Mouse (Mus musculus) thymus, adult 2 months (tissue): ENCODE data around the gene Esm1. TPM values are rescaled to one million over a fixed set of nuclear protein-coding genes. Genes with fewer than 3 reads are reported as not detected.
A peak's percentile ranks its signal among the peaks of the same experiment; 100 is the strongest.

Experiments used
- DNase-seq: peaks from one replicate; pipeline ENCODE4 v3.0.0; 2021
- H3K27ac ChIP-seq: fragments of 200-500 bp; 2 replicates; pipeline ENCODE4 v1.5.1; 2012; ENCODE audit warnings: low read length, control low read depth; ENCODE audit not compliant: control insufficient read depth, insufficient read depth
- H3K27me3 ChIP-seq: fragments of 200-500 bp; 2 replicates; pipeline ENCODE4 v1.6.1; 2012; ENCODE audit warnings: mild to moderate bottlenecking, low read length, moderate library complexity, mixed read lengths; ENCODE audit not compliant: control insufficient read depth, insufficient read depth
- H3K36me3 ChIP-seq: fragments of 200-500 bp; 2 replicates; pipeline ENCODE4 v1.6.1; 2012; ENCODE audit warnings: mild to moderate bottlenecking, low read length, moderate library complexity; ENCODE audit not compliant: control insufficient read depth, insufficient read depth
- H3K4me1 ChIP-seq: fragments of 200-500 bp; replicated peaks from 2 replicates; pipeline ENCODE4 v1.6.1; 2012; ENCODE audit warnings: low read length; ENCODE audit not compliant: control insufficient read depth, insufficient read depth
- H3K4me3 ChIP-seq: fragments of 200-500 bp; 2 replicates; pipeline ENCODE4 v1.5.1; 2012; ENCODE audit warnings: mild to moderate bottlenecking, low read length, control low read depth, moderate library complexity; ENCODE audit not compliant: control insufficient read depth, insufficient read depth
- CTCF ChIP-seq: fragments of 200-500 bp; IDR thresholded peaks from 2 replicates; pipeline ENCODE4 v1.5.1; 2012; ENCODE audit warnings: mild to moderate bottlenecking, control low read depth, low read length, moderate library complexity, borderline replicate concordance; ENCODE audit not compliant: control insufficient read depth, poor library complexity, insufficient read depth; ENCODE audit errors: extremely low read depth
- POLR2A ChIP-seq: fragments of 200-500 bp; IDR thresholded peaks from 2 replicates; pipeline ENCODE4 v1.6.1; 2012; ENCODE audit warnings: mild to moderate bottlenecking, low read length, control low read depth, moderate library complexity; ENCODE audit not compliant: control insufficient read depth, poor library complexity, insufficient read depth; ENCODE audit errors: extremely low read depth
- WGBS: fragments of 180-500 bp; shearing (Covaris S2); methylation state at CpG from one replicate; pipeline ENCODE4 v1.1.7; 2018; 5-methylcytosine and 5-hydroxymethylcytosine counted together
- polyA plus RNA-seq: library from polyadenylated mRNA; depleted of rRNA; stranded (reverse); fragments of >200 nt; gene quantifications from 2 replicates; pipeline ENCODE4 v1.2.3, GENCODE M21; 2012; rRNA removed

Gene Esm1
- 0.58 and 0.73 TPM in 2 replicates for polyA plus RNA-seq

GRCm38 (mm10) chr13:113209624-113210023 is at the start of gene Esm1:
Gene Esm1 (plus strand): TSS chr13:113209659.
- no peak within 1 kb of the TSS for H3K27ac ChIP-seq
- 10% methylated on average over 15 of the region's 15 CpGs for WGBS
- peaks cover 18% of the 10 kb centered on the region for H3K4me1 ChIP-seq
- DNase-seq: no peak
- TF ChIP-seq POLR2A (no peak), CTCF (no peak)
- no peaks in the 10 kb centered on the region for H3K36me3 ChIP-seq
- no peaks in the 10 kb centered on the region for H3K27me3 ChIP-seq
- H3K4me3 ChIP-seq: peak within 1 kb of the TSS; percentile 32

DNA sequence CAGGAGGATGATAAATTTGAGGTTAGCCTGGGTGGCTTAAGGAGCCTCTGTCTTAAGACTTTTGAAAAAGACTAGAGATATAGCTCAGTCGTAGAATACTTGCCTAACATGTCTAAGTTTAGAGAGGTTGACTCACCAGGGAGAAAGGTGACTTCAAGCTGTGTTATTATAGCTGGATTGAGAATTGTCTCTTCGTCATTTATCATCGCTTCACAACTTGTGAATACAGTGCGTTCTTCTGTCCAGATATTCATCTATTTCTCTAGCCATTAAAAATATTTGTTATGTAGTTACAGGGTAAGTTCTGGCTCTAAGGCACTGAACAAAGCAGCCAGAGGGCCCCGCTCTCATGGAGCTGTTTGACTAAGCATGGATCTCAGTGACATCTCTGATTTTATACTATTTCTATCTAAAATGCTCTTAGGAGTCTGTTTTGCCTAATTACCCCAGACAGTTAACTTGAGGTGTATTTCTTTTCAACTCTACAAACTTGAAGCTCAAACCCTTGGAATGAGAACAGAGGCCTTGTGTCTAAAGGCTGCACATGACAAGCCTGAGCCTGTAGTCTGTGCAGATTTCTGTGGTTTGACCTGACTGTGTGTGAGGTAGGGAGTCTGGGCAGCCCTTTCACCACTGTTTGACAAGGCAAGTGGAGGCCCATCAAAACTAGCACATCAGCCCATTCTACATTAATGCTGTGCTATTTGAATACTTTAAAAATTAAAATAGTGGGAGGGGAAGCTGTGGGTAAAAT is 45.0 kb upstream of the Esm1 start:
- Histone ChIP-seq H3K36me3 (no peaks in the 10 kb centered on the region), H3K4me3 (no peak overlapping the region), H3K4me1 (no peaks in the 10 kb centered on the region), H3K27me3 (no peaks in the 10 kb centered on the region), H3K27ac (no peak overlapping the region)
- DNase-seq: no peak
- TF ChIP-seq POLR2A: no peak
- no peak for TF ChIP-seq CTCF
- 98% methylated on average over 5 of the region's 5 CpGs for WGBS

- no peak for DNase-seq
- no peak overlapping the region for H3K4me3 ChIP-seq
- no peak for TF ChIP-seq POLR2A
- no peak for TF ChIP-seq CTCF
- no peaks in the 10 kb centered on the region for H3K27me3 ChIP-seq
- H3K27ac ChIP-seq: no peak overlapping the region
- WGBS: 88% methylated on average over 9 of the region's 9 CpGs
- H3K36me3 ChIP-seq: no peaks in the 10 kb centered on the region
- peaks cover 7% of the 10 kb centered on the region for H3K4me1 ChIP-seq
Measured at GRCm38 (mm10) chr13:113168018-113168534, 41.4 kb upstream of the Esm1 start.

GRCm38 (mm10) chr13:113170256-113170655 is 39.2 kb upstream of the Esm1 start:
- Histone ChIP-seq H3K4me1 (peaks cover 7% of the 10 kb centered on the region), H3K27ac (peak overlapping the region; percentile 87), H3K27me3 (no peaks in the 10 kb centered on the region), H3K4me3 (no peak overlapping the region), H3K36me3 (no peaks in the 10 kb centered on the region)
- DNase-seq: no peak
- TF ChIP-seq POLR2A: no peak

- Histone ChIP-seq H3K36me3 (no peaks in the 10 kb centered on the region), H3K4me1 (peaks cover 7% of the 10 kb centered on the region), H3K27me3 (no peaks in the 10 kb centered on the region), H3K4me3 (no peak overlapping the region), H3K27ac (no peak overlapping the region)
- DNase-seq: no peak
- WGBS: 91% methylated on average over 6 of the region's 6 CpGs
- TF ChIP-seq POLR2A (no peak), CTCF (no peak)
Measured at GRCm38 (mm10) chr13:113174162-113174561, 35.3 kb upstream of the Esm1 start.

DNA sequence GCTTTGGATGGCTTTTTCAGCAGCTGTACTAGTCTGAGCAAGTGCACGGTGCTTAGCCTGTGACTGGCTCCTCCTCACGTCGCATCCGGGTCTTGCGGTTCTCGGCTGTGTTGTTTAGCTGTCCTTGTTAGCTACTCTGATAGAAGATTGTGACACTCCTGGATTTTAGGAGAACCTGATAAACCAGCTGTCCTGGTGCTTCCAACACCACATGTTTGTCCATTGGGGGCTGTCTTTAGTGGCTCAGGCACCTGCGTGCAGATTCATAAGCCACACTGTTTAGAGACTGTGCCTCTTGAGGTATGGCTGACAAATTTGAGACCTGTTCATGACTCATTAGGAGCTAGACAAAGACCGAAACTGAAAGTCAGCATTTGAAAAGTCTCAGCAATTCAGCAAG is 26.1 kb upstream of the Esm1 start:
- TF ChIP-seq POLR2A (no peak), CTCF (no peak)
- Histone ChIP-seq H3K4me1 (no peaks in the 10 kb centered on the region), H3K27me3 (no peaks in the 10 kb centered on the region), H3K27ac (no peak overlapping the region), H3K36me3 (no peaks in the 10 kb centered on the region), H3K4me3 (no peak overlapping the region)
- WGBS: 95% methylated on average over 8 of the region's 8 CpGs
- DNase-seq: no peak

DNA sequence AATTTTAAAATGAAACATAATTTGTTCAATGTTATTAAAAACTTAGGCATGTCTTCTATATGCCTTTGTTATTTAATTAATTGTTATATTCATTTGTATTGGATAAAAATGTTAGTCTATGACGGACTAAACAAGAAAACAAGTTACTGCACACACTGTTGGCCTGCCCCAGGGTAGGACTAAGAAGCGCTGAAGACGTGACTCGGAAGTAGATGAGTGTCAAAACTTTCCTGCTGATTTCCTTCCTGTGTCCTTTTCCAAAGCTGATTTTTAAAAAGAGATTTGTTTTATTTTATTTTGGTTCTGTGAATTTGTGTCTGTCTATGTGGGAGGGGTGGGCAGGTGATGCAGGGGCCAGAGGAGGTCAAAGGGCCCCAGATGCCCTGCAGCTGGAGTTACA is 25.7 kb upstream of the Esm1 start:
- no peak for TF ChIP-seq CTCF
- no peak for TF ChIP-seq POLR2A
- WGBS: 95% methylated on average over 4 of the region's 4 CpGs
- no peaks in the 10 kb centered on the region for H3K4me1 ChIP-seq
- no peak overlapping the region for H3K27ac ChIP-seq
- no peak for DNase-seq
- H3K4me3 ChIP-seq: no peak overlapping the region
- no peaks in the 10 kb centered on the region for H3K36me3 ChIP-seq
- H3K27me3 ChIP-seq: no peaks in the 10 kb centered on the region
